Mouse (Mus musculus): Measurements from ENCODE around the gene Sulf2.

The Sulf2 gene

DNA sequence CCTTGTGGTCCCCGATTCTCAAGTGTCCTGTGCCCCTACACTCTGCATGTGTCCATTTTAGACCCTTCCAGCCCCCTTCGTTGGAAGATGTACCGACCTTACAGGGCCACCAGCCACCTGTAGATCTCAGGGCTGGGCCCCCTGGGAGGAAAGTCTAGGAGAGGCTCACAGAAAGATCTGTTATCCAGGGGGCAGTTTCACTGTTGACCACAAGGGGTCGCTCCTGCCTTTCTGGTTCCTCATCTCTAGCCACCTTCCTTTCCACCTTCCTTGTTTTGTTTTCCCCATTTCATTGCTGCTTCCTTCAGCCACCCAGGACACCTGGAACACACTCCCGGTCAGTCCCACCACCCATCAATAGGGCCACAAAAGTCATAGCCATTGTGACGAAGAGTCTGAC, 70.5 kb downstream of the Sulf2 start:
- peak; percentile 31 to 37 for DNase-seq

DNA sequence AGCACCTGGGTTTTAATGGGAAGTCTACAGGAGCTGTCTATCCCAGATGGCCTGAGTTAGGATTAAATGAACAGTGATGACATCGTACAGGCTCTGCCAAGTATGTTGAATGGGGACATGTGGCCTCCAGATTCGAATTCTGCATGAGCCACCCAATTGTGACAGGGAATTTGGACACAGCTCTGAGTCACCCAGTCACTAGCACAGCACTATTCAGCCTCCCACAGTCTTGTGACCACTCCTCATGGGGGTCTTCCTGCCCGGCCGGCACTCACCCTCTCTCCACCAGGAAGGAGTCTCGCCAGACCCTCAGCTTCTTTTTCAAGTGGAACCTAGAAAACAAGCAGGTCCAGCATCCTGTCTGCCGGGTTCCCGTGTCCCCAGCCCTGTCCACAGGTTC, 71.4 kb downstream of the Sulf2 start:
- no peak for DNase-seq

DNA sequence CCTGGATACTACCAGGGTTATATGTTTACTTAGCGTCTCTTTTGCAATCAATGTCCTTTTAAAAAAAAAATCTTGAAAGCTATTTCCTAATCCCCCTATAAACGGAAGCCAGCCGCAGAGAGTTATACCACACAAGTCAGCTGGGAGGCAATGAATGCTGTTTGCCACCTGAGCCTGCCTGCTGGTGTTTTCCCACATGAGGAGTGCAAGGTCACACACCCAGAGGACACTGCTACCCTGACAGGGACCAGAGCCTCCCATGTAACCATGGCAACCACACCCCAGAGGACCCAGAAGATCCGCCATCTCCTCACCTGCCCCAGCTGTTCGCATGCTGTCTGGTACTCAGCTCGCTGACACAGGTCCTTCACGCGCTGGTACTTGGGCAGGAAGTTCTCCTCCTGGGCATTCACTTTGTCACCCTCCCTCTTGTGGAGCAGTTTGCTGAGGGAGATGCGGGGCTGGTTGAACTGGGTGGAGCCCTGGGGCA, 71.9 kb downstream of the Sulf2 start:
- DNase-seq: no peak

DNA sequence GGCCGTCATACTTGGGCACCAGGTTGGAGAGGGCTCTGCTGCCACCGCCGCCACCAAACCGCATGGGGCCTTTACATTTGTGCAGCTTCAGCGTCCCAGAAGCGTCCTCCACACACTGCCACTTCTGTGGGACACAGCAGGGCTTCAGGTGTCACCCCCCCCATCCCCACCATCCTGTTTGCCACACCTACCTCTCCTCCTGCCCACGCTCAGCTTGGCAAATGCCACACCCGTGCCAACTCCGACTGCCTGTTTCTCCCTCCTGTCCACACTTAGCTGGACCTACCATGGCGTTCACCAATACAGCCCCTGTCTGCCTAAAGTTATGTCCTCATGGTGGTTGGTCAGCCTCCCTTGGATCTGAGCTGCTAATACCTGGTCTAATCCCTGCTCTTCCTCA, 72.8 kb downstream of the Sulf2 start:
- DNase-seq: no peak

DNA sequence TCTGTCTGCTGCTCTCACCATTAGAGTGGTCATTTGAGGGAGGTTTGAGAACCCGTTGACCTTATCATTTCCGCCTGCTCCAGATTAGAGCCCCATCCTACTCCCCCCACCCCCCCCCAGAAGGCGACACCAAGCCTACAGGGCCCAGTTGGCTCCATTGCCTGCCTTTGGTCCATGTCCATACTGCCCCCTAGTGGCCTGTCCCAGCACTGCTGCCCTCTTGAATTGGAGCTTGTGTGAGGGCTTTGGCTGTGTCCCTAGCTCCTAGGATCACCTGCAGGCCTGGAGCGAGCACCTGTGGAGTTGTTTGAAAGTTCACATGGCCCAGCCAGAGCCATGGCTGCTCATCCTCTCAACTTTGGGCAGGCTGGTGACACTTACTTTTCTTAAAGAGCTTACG, 73.3 kb downstream of the Sulf2 start:
- DNase-seq: peak; percentile 62 to 74

DNA sequence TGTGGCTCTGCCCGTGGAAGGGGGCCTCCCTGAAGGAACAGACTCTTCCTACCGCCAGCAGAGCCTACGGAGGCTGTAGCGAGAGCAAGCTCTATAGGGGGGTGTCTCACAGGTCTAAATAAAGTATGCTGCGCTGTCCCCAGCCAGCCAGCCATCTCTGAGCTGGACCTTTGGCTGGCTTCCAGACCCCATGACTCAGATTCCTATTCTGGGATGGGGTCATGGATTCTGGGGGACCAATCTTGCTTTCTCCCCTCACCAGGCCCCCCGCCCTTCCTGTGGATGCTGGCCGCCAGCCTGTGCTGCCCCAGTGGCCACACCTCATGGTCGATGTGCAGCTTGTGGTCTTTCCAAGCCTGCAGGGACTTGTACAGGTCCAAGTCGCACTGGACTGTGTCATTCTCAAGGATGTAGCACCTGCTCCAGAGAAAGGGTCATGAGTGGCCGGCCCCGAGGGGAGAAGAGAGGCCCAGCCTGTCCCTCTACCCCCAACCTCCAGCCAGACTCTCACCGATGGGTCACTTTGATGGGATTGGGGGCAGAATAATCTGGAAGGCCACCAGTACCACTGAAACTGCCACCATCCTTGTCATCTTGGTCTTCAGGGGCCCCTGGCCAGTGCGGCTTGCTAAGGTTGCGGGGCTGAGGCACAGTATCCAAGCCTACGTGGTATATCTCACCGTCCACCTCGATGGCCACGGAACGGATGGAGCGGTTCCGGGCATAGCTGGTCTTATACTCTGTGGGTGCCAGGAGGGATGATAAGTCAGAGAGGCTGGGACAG, 74.3 kb downstream of the Sulf2 start:
- DNase-seq: no peak

DNA sequence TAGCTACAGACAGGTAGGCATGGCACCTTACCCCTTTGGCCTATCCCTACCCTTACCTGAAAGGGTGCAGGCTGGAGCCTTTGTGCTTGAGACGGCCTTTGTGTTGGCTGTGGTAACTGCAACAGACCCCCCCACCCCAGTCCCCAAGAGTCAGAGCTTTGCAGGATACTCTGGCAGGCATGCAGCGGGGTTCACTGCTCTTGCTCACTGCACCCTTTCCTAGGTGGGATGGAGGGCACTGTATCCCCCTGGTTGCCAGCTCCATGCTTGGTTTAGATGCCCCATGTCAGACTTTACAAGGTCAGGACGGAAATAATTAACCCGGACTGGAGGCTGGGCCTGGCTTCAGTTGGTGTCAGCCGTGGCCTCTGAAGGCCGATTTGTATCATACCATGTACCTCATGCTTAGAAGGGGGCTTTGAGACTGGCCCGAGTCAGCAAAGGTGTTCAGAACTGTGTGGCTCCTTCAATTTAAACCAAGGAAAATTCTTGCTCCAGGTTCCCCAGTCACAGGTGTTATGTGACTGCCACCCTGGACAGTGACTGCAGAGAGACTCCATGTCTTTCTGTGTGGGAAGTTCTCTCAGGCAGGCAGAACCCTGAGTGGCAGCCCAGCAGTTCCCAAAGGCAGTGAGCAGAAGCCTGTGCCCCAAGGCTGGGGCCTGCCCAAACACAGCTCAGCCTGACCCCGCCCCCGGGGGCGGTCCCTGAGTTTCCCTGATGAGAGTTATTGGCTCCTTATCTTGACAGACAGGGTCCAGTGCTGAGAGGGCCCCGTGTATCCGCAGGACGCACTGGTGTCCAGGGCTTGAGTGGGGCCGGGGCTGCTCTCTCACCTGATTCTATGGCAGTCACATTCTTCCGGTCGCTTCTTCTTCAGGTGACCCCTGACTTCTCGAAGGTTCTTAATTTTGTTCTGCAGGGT, 75.2 kb downstream of the Sulf2 start:
- no peak for DNase-seq

DNA sequence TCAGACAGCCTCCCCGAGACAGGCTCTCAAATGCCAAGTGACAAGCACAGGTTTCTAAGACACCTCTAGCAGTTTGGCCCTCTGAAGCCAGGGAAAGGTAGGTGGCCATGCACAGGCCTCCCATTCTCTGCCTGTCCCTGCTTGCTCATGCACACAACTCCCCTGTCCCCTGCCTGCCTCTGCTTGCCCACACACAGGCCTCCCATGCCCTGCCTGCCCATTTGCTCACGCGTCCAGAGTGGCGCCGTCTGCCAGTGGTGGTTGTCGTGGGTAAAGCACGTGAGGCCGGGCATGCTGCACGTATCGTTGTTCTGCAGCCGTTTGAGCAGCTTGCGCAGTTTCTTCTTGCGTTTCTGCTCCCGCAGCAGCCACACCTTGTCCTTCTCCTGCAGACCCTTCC, 76.2 kb downstream of the Sulf2 start:
- DNase-seq: no peak

DNA sequence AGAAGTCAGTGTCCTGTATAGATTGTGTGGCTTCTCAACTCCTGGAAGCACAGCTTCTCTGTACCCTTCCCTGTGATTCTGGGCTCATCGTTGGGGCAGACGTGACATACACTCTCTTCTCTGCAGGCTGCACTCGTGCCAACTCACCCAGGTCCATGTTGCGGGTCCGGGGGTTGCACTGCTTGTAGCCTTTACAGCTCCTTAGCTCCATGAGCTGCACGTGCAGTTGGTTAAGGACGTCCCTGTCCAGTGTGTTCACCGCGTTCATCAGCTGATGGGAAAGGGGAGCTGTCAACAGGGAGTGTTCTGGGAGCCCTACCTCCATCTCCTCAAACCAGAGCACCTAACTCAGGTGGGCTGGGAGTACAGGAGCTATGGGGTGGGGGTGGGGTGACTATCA, 78.1 kb downstream of the Sulf2 start:
- no peak for DNase-seq

DNA sequence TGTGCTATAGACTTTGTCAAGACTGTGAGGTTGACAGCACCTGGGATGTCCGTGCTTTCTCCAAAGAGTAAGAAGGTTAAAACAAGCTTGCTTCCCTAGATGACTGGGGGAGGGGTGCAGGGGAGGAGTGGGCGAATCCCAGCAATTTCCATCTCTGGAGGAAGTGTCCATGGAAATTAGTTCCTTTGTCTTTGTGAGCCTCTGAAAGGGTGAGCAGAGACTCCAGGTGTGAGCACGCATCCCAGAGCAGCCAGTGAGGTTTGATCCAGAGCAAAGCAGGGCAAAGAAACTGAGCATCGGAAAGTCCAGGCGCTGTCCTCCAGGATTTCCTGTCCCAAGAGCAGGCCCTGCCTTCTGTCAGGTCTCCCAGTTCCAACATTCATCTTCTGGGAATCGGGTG, 81.1 kb downstream of the Sulf2 start:
- DNase-seq: no peak

DNA sequence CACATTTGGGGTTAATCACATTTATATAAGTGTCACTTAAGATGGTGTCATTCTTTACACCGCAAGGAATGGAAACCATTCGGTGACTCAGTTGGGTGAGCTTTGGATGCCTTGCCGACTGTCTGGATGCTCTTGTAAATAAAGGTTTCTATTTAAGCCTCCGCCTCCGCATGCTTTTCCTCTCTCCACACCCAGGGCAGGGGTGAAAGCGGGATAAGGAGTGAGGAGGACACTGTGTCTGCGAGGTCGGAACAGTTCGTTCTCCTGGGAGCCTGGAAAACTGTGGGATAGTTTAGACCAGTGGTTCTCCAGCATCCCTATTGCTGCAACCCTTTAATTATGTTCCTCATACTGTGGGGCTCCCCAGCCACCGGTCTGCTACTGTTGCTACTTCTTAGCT, 82.4 kb downstream of the Sulf2 start:
- DNase-seq: no peak

DNA sequence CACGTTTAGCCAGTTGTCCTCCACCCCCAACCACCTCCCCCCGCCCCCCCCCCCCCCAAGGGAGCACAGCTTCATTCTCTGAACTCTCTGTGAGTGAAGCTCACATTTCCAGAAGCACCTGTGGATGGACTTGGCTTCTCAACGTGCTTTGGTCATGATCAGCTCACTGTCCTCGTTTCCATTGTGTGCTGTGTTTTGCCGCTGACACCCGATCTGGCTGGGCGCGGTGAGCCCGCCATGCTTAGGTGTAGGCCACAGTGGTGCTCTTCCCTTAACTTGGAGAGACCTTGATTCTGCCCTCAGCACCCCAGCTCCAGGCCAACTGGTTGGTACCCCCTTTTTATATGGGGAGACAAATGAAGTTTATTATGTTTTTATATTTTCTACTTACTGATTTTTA, 83.6 kb downstream of the Sulf2 start:
- no peak for DNase-seq

DNA sequence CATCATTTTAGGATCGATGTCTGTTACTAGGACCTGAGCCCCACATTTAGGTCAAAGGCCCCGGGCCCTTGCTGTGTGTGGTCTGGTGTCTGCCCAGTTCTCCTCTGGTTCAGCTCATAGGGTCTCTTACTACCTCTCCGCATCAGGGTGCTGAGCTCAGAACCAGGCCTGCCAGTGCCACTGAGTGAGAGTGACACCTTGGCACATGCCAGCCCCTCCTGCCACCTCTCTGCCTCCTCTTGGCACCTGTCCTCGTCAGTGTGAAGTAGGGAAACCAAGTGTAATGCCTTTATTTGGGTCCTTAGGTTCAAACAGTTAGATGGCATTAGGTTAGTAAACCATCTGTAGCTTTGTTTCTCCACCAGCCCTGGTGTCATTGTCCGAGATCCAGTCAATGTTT, 84.0 kb downstream of the Sulf2 start:
- DNase-seq: no peak

DNA sequence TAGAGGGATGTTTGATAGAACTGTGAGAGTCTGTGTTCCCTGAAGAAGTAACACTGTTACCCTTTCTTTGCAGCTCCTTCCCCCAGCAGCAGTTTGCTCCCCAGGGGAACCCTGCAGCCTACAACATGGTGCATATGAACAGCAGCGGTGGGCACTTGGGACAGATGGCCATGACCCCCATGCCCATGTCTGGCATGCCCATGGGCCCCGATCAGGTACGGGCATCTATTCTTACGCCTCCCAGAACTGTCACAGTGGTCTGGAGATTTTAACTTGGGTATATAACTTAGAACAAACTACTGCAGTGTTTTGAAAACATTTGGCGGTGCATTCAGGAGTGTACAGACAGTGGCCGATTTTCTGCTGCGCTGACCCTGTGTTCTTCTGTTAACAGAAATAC, 85.7 kb downstream of the Sulf2 start:
- no peak for DNase-seq

DNA sequence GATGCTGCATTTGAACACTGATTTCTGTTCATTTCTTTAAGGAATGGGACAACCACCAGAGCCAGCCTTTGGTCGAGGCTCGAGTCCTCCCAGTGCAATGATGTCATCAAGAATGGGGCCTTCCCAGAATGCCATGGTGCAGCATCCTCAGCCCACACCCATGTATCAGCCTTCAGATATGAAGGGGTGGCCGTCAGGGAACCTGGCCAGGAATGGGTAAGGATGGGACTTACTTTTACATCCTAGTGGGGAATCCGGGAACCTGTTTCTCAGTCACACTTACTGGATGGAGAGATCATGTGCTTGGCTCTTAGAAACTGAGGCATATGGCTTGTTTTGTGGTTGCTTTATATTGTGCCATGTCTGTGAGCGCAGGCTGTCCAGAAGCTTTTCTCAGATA, 86.3 kb downstream of the Sulf2 start:
- DNase-seq: no peak

DNA sequence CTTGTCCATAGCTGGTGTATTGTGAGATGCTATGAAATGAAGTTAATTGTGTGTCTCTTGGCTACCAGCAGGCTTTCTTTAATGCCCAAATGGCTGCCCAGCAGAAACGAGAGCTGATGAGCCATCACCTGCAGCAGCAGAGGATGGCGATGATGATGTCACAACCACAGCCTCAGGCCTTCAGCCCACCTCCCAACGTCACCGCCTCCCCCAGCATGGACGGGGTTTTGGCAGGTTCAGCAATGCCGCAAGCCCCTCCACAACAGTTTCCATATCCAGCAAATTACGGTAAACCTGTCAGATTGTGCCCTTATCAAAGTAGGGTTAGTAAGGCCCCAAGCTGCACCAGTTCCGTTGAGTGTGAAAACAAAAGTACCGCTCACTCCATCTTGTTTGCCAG, 87.2 kb downstream of the Sulf2 start:
- no peak for DNase-seq

DNA sequence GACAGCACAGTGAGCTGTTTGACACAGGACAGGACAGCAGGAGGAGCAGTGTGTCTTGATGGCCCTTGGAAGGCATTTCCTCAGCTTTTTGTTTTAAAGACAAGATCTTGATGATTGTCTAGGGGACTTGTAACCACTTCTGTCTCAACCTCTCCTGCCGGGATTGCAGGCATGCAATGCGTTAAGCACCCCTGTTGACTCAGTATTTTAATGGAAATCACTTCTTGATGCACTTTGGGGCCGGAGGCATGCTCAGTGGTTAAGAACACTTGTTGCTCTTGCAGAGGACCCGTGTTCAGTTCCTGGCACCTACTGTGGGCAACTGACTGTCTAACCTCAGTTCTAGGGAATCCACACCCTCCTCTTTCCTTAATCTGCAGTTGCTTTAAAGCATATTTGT, 89.0 kb downstream of the Sulf2 start:
- no peak for DNase-seq

DNA sequence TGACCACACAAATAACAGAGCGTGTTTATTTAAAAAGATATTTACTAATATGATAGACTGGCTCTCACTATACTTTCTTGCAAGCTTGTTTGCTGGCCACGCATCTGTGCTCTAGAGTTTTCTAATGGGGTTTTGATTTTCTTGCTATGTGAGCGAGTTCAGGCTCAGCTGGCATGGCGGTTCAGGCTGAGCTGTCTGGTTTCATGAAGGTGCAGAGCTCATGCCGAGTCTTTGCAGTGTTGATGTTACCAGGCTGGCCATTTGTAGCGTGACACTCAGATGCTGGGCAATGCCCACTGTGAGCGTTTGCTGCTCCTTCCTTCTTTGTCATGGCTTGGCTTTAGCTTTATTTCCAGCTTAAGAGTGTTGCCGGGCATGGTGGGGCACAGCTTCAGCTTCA, 93.0 kb downstream of the Sulf2 start:
- DNase-seq: no peak

DNA sequence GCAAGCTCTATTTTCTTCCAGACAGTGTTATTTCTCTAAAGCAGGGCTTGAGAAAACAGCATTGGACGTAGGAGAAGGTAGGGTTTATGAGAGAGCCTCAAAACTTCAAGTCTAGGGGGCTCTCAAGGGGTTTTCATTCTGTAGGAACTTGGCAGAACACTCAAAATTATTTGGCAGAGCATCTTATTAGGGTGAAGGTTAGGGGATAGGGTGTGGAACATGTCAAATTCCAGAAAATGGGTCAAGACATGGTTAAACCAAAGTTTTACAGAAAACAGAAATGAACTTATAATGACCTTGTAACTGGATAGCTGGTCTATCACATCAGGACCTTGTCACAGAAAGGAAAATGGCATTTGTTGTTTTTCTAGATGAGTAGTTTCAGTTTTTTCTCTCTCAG, 93.5 kb downstream of the Sulf2 start:
- DNase-seq: no peak

DNA sequence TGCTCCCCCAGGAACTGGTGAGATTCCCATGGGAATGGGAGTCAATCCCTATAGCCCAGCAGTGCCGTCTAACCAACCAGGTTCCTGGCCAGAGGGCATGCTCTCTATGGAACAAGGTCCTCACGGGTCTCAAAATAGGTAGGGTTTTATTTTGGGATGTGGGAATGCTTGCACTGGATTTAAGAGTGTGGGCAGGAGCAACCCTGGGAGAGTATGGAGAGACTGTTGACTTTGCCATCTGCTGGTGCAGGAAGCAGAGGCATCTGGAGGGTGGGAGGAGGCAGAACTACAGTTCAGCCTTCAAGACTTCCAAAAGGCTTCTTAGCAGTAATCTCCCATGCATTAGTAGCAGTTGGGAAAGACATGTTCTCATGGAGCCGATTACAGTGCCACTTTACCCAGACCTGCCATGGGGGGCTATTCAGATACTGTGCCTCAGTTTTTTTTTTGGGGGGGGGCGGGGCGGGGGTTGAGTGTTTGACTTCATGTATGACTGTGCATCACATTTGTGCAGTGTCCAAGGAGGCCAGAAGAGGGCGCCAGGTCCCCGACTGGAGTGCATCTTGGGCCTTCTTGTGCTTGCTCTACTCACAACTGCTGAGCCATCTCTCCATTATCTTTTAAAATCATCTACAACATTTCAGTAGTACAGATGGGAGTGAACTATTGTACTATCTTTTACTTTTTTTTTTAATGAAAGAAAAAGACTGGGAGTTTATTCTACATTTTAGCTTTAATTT, 95.6 kb downstream of the Sulf2 start:
- DNase-seq: peak; percentile 46 to 52

DNA sequence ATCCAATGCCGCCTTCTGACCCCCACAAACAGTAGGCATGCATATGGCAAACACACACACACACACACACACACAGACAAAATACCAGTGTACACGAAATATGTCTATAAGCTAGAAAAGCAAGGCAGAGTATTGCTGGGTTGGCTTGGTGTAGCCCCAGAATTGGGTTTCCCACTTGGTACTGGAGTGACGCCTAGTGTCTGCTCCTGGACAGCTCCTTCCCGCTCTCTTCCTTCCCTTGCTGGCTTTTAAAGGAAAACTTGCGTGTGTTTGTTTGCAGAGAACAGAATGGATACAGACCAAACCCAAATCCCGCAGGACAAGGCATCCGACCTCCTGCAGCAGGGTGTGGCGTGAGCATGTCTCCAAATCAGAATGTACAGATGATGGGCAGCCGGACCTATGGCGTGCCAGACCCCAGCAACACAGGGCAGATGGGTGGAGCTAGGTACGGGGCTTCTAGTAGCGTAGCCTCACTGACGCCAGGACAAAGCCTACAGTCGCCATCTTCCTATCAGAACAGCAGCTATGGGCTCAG, 101.4 kb downstream of the Sulf2 start:
- no peak for DNase-seq

DNA sequence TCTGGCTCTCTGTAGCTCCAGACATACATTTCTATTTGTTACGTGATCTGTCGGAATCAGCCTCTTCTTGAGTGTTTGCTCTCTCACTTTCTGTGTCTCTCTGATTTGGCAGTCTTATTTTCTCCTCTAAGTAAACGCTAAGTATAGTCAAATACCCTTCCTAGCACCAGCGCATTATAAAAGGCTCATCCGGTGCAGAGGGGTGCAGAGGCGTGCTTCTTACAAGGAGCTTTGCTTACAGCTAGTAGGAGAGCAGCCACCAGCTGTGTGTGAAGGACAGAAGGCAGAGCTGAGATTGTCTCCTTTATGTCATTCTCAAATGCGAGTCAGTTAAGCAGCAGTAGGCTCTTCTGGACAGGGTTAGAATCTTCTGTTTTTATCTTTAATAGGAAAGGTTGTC, 103.5 kb downstream of the Sulf2 start:
- no peak for DNase-seq

DNA sequence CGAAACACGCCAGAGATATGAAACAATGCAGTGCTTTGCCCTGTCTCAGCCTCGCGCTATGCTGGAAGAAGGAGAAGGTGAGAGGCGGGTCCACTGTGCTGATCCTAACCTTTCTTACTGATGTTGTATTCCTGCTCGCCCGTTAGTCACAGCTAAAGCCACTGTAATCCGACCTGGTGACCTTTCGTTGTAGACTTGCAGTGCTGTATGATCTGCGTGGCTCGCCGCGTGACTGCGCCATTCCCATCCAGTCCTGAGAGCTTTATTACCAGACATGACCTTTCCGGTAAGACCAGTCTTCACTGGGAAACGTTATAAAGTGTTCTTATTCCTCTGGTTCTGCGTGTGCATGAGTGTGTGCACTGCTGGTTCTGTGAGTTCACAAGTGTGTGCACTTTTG, 104.0 kb downstream of the Sulf2 start:
- DNase-seq: no peak

Data from thymus, postnatal 36 days (tissue).